Mouse (Mus musculus): ENCODE results near the gene Rreb1. TPM values are rescaled to one million over a fixed set of nuclear protein-coding genes. Genes with fewer than 3 reads are reported as not detected.

Rreb1 gene
- total and polyA plus RNA-seq, 2 experiments from 2014 or later = 8.7 to 21.2 TPM

DNA sequence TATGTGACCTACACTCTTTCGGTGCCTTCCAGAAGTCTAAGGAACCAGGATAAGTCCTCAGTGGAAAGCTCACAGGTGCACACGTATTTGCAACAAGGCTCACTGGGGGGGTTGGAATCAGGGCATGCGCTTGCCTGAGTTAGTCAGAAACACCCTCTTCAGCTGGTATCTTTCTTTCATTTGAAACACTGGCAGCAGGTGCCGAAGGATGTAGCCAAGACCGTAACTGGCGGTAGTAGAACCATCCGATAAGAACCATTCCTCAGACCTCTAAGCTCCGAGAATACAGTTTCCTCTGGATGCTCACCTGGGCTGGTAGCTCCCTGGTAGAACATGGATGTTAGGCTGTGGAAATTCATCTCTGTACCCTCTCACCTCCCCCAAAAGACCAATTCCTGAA, 20.6 kb downstream of the Rreb1 start:
- Histone ChIP-seq H3K27ac (ENCODE audit: low read depth) (no peak overlapping the region), H3K4me2 (ENCODE audit: low read depth, low read length) (no peak overlapping the region), H3K4me3 (ENCODE audit: low read depth, low read length) (no peak overlapping the region), H3K9me3 (replicated peaks; ENCODE audit: control insufficient read depth, low read length) (no peaks in the 10 kb centered on the region), H3K27me3 (ENCODE audit: control insufficient read depth, insufficient read depth, low read length) (no peaks in the 10 kb centered on the region), H3K4me1 (ENCODE audit: control insufficient read depth, insufficient read depth) (peaks cover 8% of the 10 kb centered on the region; the same call in 1 of the 2 replicates), H3K9ac (replicated peaks; ENCODE audit: low read depth, low read length) (no peak overlapping the region), H3K36me3 (replicated peaks; ENCODE audit: control insufficient read depth, insufficient read depth, low read length) (no peaks in the 10 kb centered on the region)
- no peak for TF ChIP-seq EP300 (IDR thresholded peaks at IDR 0.05; ENCODE audit: low read depth)
- TF ChIP-seq CTCF (IDR thresholded peaks at IDR 0.05; ENCODE audit: low read depth) = no peak
- DNase-seq (ENCODE audit: low spot score) (no peak), ATAC-seq (ENCODE audit: insufficient read depth, low read depth) (no peak)
- 77% methylated on average over 8 of the region's 8 CpGs for WGBS

DNA sequence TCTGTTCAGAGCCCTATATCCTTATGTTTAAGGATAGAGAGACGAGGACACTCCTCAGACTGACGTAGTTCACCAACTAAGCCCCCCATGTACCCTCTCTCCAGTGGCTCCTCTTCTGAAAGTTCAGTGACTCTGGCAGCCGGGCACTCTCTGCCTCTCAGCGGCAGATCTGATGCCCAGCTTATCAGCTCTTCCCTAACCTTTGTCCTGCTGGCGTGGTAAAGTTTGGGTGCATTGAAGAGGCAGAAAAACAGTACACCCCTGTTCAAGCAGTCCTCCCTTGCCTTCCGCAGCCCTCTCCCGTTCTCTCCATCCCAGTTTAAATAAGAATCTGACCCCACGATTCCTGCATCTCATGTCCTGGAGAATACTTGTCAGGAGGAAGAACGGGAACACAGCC, 21.2 kb downstream of the Rreb1 start:
- no peak overlapping the region for H3K4me3 ChIP-seq (ENCODE audit: low read depth, low read length)
- H3K4me2 ChIP-seq (ENCODE audit: low read depth, low read length) = peak overlapping the region; percentile 40

GRCm38 (mm10) chr13:37801101-37802075, 23.2 kb downstream of the Rreb1 start:
- Histone ChIP-seq H3K9me3 (replicated peaks; ENCODE audit: control insufficient read depth, low read length) (no peaks in the 10 kb centered on the region), H3K27me3 (ENCODE audit: control insufficient read depth, insufficient read depth, low read length) (no peaks in the 10 kb centered on the region), H3K9ac (replicated peaks; ENCODE audit: low read depth, low read length) (no peak overlapping the region), H3K4me1 (ENCODE audit: control insufficient read depth, insufficient read depth) (peaks cover 10% of the 10 kb centered on the region; the same call in 1 of the 2 replicates), H3K27ac (ENCODE audit: low read depth) (peak overlapping the region; percentile 48; the same call in 1 of the 2 replicates), H3K36me3 (replicated peaks; ENCODE audit: control insufficient read depth, insufficient read depth, low read length) (no peaks in the 10 kb centered on the region), H3K4me2 (ENCODE audit: low read depth, low read length) (peak overlapping the region; percentile 12; the same call in 1 of the 2 replicates), H3K4me3 (ENCODE audit: low read depth, low read length) (no peak overlapping the region)
- TF ChIP-seq EP300 (IDR thresholded peaks at IDR 0.05; ENCODE audit: low read depth) = no peak
- TF ChIP-seq CTCF (IDR thresholded peaks at IDR 0.05; ENCODE audit: low read depth) = no peak
- 46% methylated on average over 11 of the region's 11 CpGs for whole genome bisulfite sequencing
- no peak for ATAC-seq (ENCODE audit: insufficient read depth, low read depth)
- peak; percentile 26 for DNase-seq (ENCODE audit: low spot score)

More for the DNA sequence above, 21.2 kb downstream of the Rreb1 start:
- H3K9ac ChIP-seq (replicated peaks; ENCODE audit: low read depth, low read length) = no peak overlapping the region
- DNase-seq (ENCODE audit: low spot score) = no peak
- WGBS = 52% methylated on average over 9 of the region's 9 CpGs
- TF ChIP-seq CTCF (IDR thresholded peaks at IDR 0.05; ENCODE audit: low read depth) (no peak), EP300 (IDR thresholded peaks at IDR 0.05; ENCODE audit: low read depth) (no peak)
- H3K4me1 ChIP-seq (ENCODE audit: control insufficient read depth, insufficient read depth) = peaks cover 10% of the 10 kb centered on the region; the same call in 1 of the 2 replicates
- ATAC-seq (ENCODE audit: insufficient read depth, low read depth) = no peak
- no peaks in the 10 kb centered on the region for H3K36me3 ChIP-seq (replicated peaks; ENCODE audit: control insufficient read depth, insufficient read depth, low read length)
- no peaks in the 10 kb centered on the region for H3K9me3 ChIP-seq (replicated peaks; ENCODE audit: control insufficient read depth, low read length)
- H3K27ac ChIP-seq (ENCODE audit: low read depth) = no peak overlapping the region
- H3K27me3 ChIP-seq (ENCODE audit: control insufficient read depth, insufficient read depth, low read length) = no peaks in the 10 kb centered on the region

GRCm38 (mm10) chr13:37802246-37803003, 24.2 kb downstream of the Rreb1 start:
- DNase-seq (ENCODE audit: low spot score) = no peak
- Histone ChIP-seq H3K9ac (replicated peaks; ENCODE audit: low read depth, low read length) (no peak overlapping the region), H3K4me3 (ENCODE audit: low read depth, low read length) (no peak overlapping the region), H3K4me2 (ENCODE audit: low read depth, low read length) (peak overlapping the region; percentile 12; the same call in 1 of the 2 replicates), H3K9me3 (replicated peaks; ENCODE audit: control insufficient read depth, low read length) (no peaks in the 10 kb centered on the region), H3K27ac (ENCODE audit: low read depth) (no peak overlapping the region), H3K4me1 (ENCODE audit: control insufficient read depth, insufficient read depth) (peaks cover 10% of the 10 kb centered on the region; the same call in 1 of the 2 replicates), H3K27me3 (ENCODE audit: control insufficient read depth, insufficient read depth, low read length) (no peaks in the 10 kb centered on the region), H3K36me3 (replicated peaks; ENCODE audit: control insufficient read depth, insufficient read depth, low read length) (no peaks in the 10 kb centered on the region)
- ATAC-seq (ENCODE audit: insufficient read depth, low read depth) = no peak
- WGBS = 54% methylated on average over 6 of the region's 6 CpGs
- TF ChIP-seq EP300 (IDR thresholded peaks at IDR 0.05; ENCODE audit: low read depth) = no peak
- no peak for TF ChIP-seq CTCF (IDR thresholded peaks at IDR 0.05; ENCODE audit: low read depth)

- H3K9ac ChIP-seq (replicated peaks; ENCODE audit: low read depth, low read length) = no peak overlapping the region
- H3K27me3 ChIP-seq (ENCODE audit: control insufficient read depth, insufficient read depth, low read length) = no peaks in the 10 kb centered on the region
- no peaks in the 10 kb centered on the region for H3K36me3 ChIP-seq (replicated peaks; ENCODE audit: control insufficient read depth, insufficient read depth, low read length)
- no peak overlapping the region for H3K27ac ChIP-seq (ENCODE audit: low read depth)
- ATAC-seq (ENCODE audit: insufficient read depth, low read depth) (no peak), DNase-seq (ENCODE audit: low spot score) (no peak)
- H3K4me2 ChIP-seq (ENCODE audit: low read depth, low read length) = no peak overlapping the region
- 80% methylated on average over 5 of the region's 5 CpGs for WGBS
- TF ChIP-seq EP300 (IDR thresholded peaks at IDR 0.05; ENCODE audit: low read depth) (no peak), CTCF (IDR thresholded peaks at IDR 0.05; ENCODE audit: low read depth) (no peak)
- peaks cover 10% of the 10 kb centered on the region; the same call in 1 of the 2 replicates for H3K4me1 ChIP-seq (ENCODE audit: control insufficient read depth, insufficient read depth)
- no peak overlapping the region for H3K4me3 ChIP-seq (ENCODE audit: low read depth, low read length)
- H3K9me3 ChIP-seq (replicated peaks; ENCODE audit: control insufficient read depth, low read length) = no peaks in the 10 kb centered on the region
Measured at GRCm38 (mm10) chr13:37803244-37803643, 25.0 kb downstream of the Rreb1 start.

Data from heart, postnatal 0 days (tissue).